Mouse (Mus musculus): Measurements from ENCODE around the gene Gtsf2.

GRCm38 (mm10) chr15:103453551-103454218 is 5.4 kb upstream of the Gtsf2 start, which contains the start of gene Nckap1l:
- TF ChIP-seq POLR2A (IDR thresholded peaks at IDR 0.05; ENCODE audit: borderline replicate concordance, extremely low read depth, insufficient read depth, insufficient read length, poor library complexity, severe bottlenecking), result no peak
- no peak for TF ChIP-seq CTCF (IDR thresholded peaks at IDR 0.05; ENCODE audit: borderline replicate concordance, extremely low read depth, insufficient read depth, insufficient read length)

All from brain, embryonic 14.5 days (tissue).